Mouse (Mus musculus): ENCODE results near the gene Rgl2.

DNA sequence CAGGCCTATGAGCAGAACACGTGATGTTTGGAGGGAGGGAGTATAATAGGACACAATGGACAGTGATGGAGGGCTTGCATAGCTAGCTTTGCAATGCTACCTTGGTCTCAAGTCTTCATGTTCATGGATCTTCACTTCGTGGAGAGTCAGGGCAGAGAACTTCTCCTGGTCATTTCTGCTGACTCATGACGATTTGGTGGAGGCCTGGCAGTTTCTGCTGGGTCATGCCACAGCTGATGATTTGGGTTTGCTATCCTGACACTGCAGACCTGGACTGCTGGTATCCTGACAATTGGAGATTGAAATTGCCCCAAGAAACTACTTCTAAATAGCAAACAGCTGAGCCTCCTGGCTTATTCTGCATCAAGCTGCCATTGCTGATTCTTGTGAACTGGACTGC, 44.2 kb downstream of the Rgl2 start:
- TF ChIP-seq GATA1 (IDR thresholded peaks at IDR 0.05; ENCODE audit: borderline replicate concordance, low read length): no peak
- no peak for TF ChIP-seq FLI1 (IDR thresholded peaks at IDR 0.05; ENCODE audit: low read length)
